Mouse (Mus musculus) neural tube, embryonic 15.5 days (tissue): ENCODE data around the gene Fgd1. TPM values are rescaled to one million over a fixed set of nuclear protein-coding genes. Genes with fewer than 3 reads are reported as not detected.

Experiments
- ATAC-seq: fragments of 200-750 bp; cut with Nextera tagmentation; 2 replicates; pipeline ENCODE4 v1.8.0; 2017; ENCODE audit warnings: mild to moderate bottlenecking, moderate TSS enrichment, moderate library complexity; ENCODE audit not compliant: low FRiP score
- H3K27ac ChIP-seq: fragments of 300-500 bp; sonication (generic); replicated peaks from 2 replicates; pipeline ENCODE4 v1.5.1; 2015; ENCODE audit warnings: mild to moderate bottlenecking, inconsistent platforms
- H3K27me3 ChIP-seq: fragments of 300-500 bp; sonication (generic); replicated peaks from 2 replicates; pipeline ENCODE4 v1.6.1; 2015; ENCODE audit warnings: inconsistent platforms
- H3K36me3 ChIP-seq: fragments of 300-500 bp; sonication (generic); 2 replicates; pipeline ENCODE4 v1.6.1; 2015; ENCODE audit warnings: inconsistent platforms
- H3K4me1 ChIP-seq: fragments of 300-500 bp; sonication (generic); 2 replicates; pipeline ENCODE4 v1.6.1; 2015; ENCODE audit warnings: inconsistent platforms
- H3K4me2 ChIP-seq: fragments of 300-500 bp; sonication (generic); 2 replicates; pipeline ENCODE4 v1.6.1; 2015; ENCODE audit warnings: inconsistent platforms, mild to moderate bottlenecking, moderate library complexity
- H3K4me3 ChIP-seq: fragments of 300-500 bp; sonication (generic); replicated peaks from 2 replicates; pipeline ENCODE4 v1.5.1; 2015; ENCODE audit warnings: mild to moderate bottlenecking, inconsistent platforms
- H3K9ac ChIP-seq: fragments of 300-500 bp; sonication (generic); replicated peaks from 2 replicates; pipeline ENCODE4 v1.6.1; 2015; ENCODE audit warnings: mild to moderate bottlenecking, inconsistent platforms
- H3K9me3 ChIP-seq: fragments of 300-500 bp; sonication (generic); replicated peaks from 2 replicates; pipeline ENCODE4 v1.6.1; 2016; ENCODE audit warnings: inconsistent platforms
- WGBS: fragments of 180-500 bp; shearing (Covaris S2); methylation state at CpG from one replicate; pipeline ENCODE4 v1.1.7; 2015; ENCODE audit warnings: mixed read lengths; 5-methylcytosine and 5-hydroxymethylcytosine counted together
- polyA plus RNA-seq: library from polyadenylated mRNA; unstranded; fragments of >200 nt; fragmentation: Nextera tagmentation; extraction: Ambion mirVana; gene quantifications from 2 replicates; pipeline ENCODE4 v1.2.1, GENCODE M21; 2015

Gene Fgd1
- polyA plus RNA-seq, 1 experiment from 2014 or later = 15.1 TPM

- ATAC-seq = no peak
- no peaks in the 10 kb centered on the region for H3K36me3 ChIP-seq
- no peak overlapping the region for H3K9ac ChIP-seq
- no peaks in the 10 kb centered on the region for H3K9me3 ChIP-seq
- H3K27ac ChIP-seq = no peak overlapping the region
- peaks cover 42% of the 10 kb centered on the region for H3K4me1 ChIP-seq
- H3K4me3 ChIP-seq = no peak overlapping the region
- no peak overlapping the region for H3K4me2 ChIP-seq
- no peaks in the 10 kb centered on the region for H3K27me3 ChIP-seq
- 77% methylated on average over 7 of the region's 7 CpGs for WGBS
These were observed 4.4 kb downstream of the Fgd1 start for GRCm38 (mm10) chrX:151050337-151050736.

DNA sequence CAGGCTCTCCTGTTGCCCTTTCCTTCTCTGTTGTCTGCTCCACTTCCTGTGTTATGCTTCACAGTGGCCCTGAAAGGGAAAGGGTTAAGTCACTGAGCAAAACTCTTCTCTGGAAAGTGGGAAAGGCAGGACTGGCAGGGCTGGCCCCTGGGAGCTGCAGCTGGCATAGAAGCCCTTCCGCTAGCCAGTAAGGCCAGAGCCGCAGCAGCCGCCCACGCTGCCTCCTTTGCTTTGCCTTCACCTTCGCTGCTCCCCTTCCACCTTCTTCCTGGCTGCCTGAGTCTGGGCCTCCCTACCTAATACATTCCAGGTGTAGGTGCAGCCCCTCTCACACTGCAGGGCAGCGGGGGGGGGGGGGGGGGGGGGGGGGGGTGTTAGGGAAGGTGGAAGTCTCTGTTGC, 8.5 kb downstream of the Fgd1 start:
- H3K36me3 ChIP-seq = no peaks in the 10 kb centered on the region
- no peak for ATAC-seq
- H3K9me3 ChIP-seq = no peaks in the 10 kb centered on the region
- no peaks in the 10 kb centered on the region for H3K27me3 ChIP-seq
- no peak overlapping the region for H3K4me3 ChIP-seq
- WGBS = 68% methylated on average over 5 of the region's 6 CpGs
- no peak overlapping the region for H3K4me2 ChIP-seq
- H3K9ac ChIP-seq = no peak overlapping the region
- H3K4me1 ChIP-seq = peaks cover 34% of the 10 kb centered on the region
- no peak overlapping the region for H3K27ac ChIP-seq

DNA sequence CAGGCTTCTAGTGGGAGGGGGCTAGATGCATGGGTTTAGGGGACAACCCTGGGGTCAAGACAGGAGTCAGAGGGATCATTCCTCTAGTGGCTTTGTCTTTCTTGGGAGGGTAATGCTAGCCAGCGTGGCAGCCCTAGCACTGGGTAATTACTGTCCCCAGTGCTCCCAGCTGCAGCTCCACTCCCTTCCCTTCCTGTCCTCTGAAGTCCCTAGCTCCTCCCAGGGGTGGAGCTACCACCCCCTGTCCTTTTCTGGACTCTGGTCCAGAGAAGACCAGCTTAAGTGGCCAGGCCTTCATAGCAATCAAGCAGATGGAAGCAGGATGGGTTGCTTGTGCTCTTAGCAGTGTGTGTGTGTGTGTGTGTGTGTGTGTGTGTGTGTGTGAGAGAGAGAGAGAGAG, 9.6 kb downstream of the Fgd1 start:
- H3K27me3 ChIP-seq = no peaks in the 10 kb centered on the region
- no peaks in the 10 kb centered on the region for H3K9me3 ChIP-seq
- H3K4me2 ChIP-seq = no peak overlapping the region
- H3K4me3 ChIP-seq = no peak overlapping the region
- peaks cover 24% of the 10 kb centered on the region for H3K4me1 ChIP-seq
- no peak for ATAC-seq
- H3K27ac ChIP-seq = no peak overlapping the region
- H3K36me3 ChIP-seq = no peaks in the 10 kb centered on the region
- no peak overlapping the region for H3K9ac ChIP-seq
- WGBS = 18% methylated on average over 1 of the region's 1 CpGs

GRCm38 (mm10) chrX:151059346-151059745, 13.4 kb downstream of the Fgd1 start:
- Histone ChIP-seq H3K4me1 (peaks cover 9% of the 10 kb centered on the region), H3K27me3 (no peaks in the 10 kb centered on the region), H3K36me3 (no peaks in the 10 kb centered on the region), H3K9me3 (no peaks in the 10 kb centered on the region), H3K4me3 (no peak overlapping the region), H3K27ac (no peak overlapping the region), H3K9ac (no peak overlapping the region), H3K4me2 (no peak overlapping the region)
- ATAC-seq = no peak
- 85% methylated on average over 1 of the region's 1 CpGs for WGBS

GRCm38 (mm10) chrX:151061615-151062299, 15.8 kb downstream of the Fgd1 start:
- Histone ChIP-seq H3K27me3 (no peaks in the 10 kb centered on the region), H3K4me3 (no peak overlapping the region), H3K4me2 (no peak overlapping the region), H3K9me3 (no peaks in the 10 kb centered on the region), H3K4me1 (no peaks in the 10 kb centered on the region), H3K27ac (no peak overlapping the region), H3K9ac (no peak overlapping the region), H3K36me3 (no peaks in the 10 kb centered on the region)
- ATAC-seq = no peak
- 66% methylated on average over 3 of the region's 3 CpGs for WGBS

GRCm38 (mm10) chrX:151066071-151066666, 20.2 kb downstream of the Fgd1 start:
- no peak for ATAC-seq

DNA sequence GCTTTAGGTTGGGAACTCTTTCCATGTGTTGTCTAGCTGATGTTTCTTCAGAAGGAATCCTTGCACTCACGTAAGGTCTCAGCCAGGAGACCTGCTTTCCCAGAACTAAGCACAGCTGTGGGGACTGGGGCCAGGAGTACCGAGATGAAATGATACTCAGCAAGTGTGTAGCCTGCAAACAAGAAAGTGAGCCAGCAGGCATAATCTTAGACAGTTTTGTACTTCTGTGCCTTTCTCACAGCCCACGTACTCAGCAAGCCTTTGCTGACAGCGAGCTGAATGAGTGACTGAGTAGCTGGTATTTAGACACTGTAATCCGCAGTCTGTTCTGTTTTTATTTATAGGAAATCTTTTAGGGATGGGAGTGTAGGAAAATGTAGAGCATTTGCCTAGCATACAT, 21.9 kb downstream of the Fgd1 start:
- H3K36me3 ChIP-seq = peaks cover 19% of the 10 kb centered on the region
- no peaks in the 10 kb centered on the region for H3K27me3 ChIP-seq
- no peak overlapping the region for H3K4me3 ChIP-seq
- H3K9me3 ChIP-seq = no peaks in the 10 kb centered on the region
- H3K4me1 ChIP-seq = no peaks in the 10 kb centered on the region
- no peak for ATAC-seq
- H3K27ac ChIP-seq = no peak overlapping the region
- 91% methylated on average over 5 of the region's 5 CpGs for WGBS
- H3K4me2 ChIP-seq = no peak overlapping the region
- H3K9ac ChIP-seq = no peak overlapping the region

More at GRCm38 (mm10) chrX:151066071-151066666, 20.2 kb downstream of the Fgd1 start:
- no peak overlapping the region for H3K27ac ChIP-seq
- H3K36me3 ChIP-seq = peaks cover 13% of the 10 kb centered on the region
- H3K9ac ChIP-seq = no peak overlapping the region
- no peaks in the 10 kb centered on the region for H3K27me3 ChIP-seq
- 85% methylated on average over 7 of the region's 7 CpGs for WGBS
- no peaks in the 10 kb centered on the region for H3K4me1 ChIP-seq
- H3K9me3 ChIP-seq = no peaks in the 10 kb centered on the region
- no peak overlapping the region for H3K4me3 ChIP-seq
- H3K4me2 ChIP-seq = no peak overlapping the region

DNA sequence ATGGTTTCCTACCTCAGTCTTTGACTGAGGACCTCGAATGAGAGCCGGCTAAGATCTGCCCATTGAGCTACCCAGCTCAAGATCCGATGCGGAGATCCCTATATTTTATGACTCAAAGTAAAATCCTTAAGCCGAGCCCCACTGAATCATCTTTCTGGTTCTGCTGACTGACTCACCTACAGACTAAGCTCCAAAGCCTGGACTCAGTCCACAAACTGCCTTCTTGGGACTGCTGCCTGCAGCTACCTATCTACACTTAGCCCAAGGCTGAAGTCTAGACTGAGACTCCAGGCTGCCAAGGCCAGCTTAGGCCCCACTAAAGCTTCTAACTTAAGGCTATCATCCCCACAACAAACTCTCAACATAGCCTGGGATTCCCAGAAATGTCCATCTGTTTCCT, 30.1 kb downstream of the Fgd1 start:
- peaks cover 27% of the 10 kb centered on the region for H3K36me3 ChIP-seq
- H3K4me2 ChIP-seq = no peak overlapping the region
- no peak overlapping the region for H3K4me3 ChIP-seq
- no peaks in the 10 kb centered on the region for H3K4me1 ChIP-seq
- no peak overlapping the region for H3K9ac ChIP-seq
- H3K27me3 ChIP-seq = no peaks in the 10 kb centered on the region
- no peak overlapping the region for H3K27ac ChIP-seq
- WGBS = 98% methylated on average over 5 of the region's 5 CpGs
- ATAC-seq = no peak
- H3K9me3 ChIP-seq = no peaks in the 10 kb centered on the region

- no peaks in the 10 kb centered on the region for H3K27me3 ChIP-seq
- no peak overlapping the region for H3K4me3 ChIP-seq
- no peak overlapping the region for H3K9ac ChIP-seq
- no peaks in the 10 kb centered on the region for H3K9me3 ChIP-seq
- ATAC-seq = no peak
- no peak overlapping the region for H3K27ac ChIP-seq
- 47% methylated on average over 4 of the region's 4 CpGs for WGBS
- H3K4me1 ChIP-seq = no peaks in the 10 kb centered on the region
- no peak overlapping the region for H3K4me2 ChIP-seq
- peaks cover 24% of the 10 kb centered on the region for H3K36me3 ChIP-seq
These were observed 31.1 kb downstream of the Fgd1 start for GRCm38 (mm10) chrX:151076941-151077485.

- Histone ChIP-seq H3K27me3 (no peaks in the 10 kb centered on the region), H3K36me3 (peaks cover 35% of the 10 kb centered on the region), H3K9me3 (no peaks in the 10 kb centered on the region), H3K4me1 (no peaks in the 10 kb centered on the region), H3K27ac (no peak overlapping the region), H3K4me2 (no peak overlapping the region), H3K4me3 (no peak overlapping the region), H3K9ac (no peak overlapping the region)
- WGBS = 79% methylated on average over 2 of the region's 2 CpGs
- ATAC-seq = no peak
These were observed 39.6 kb downstream of the Fgd1 start for GRCm38 (mm10) chrX:151085599-151085998.

DNA sequence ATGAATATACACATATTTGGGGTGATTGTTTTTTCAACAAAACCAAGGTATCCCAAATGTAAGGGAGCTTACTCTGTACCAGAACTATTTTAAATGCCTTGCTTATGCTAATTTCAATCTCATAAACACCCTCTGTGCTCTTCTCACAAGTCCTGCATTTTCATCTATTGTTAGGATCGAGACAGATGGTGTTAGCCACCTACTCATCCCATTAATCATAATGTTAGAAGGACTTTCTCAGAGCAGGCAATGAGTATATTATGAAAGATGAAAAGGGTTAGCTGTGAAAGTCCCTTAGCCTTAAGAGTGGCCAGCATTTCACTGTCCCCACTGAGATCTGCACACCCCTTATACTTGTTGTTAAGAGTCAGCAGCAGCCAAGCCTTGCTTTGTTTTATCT, 41.5 kb downstream of the Fgd1 start:
- Histone ChIP-seq H3K9ac (no peak overlapping the region), H3K4me1 (no peaks in the 10 kb centered on the region), H3K4me3 (no peak overlapping the region), H3K27ac (no peak overlapping the region), H3K27me3 (no peaks in the 10 kb centered on the region), H3K9me3 (no peaks in the 10 kb centered on the region), H3K4me2 (no peak overlapping the region), H3K36me3 (peaks cover 39% of the 10 kb centered on the region)
- no peak for ATAC-seq
- WGBS = 68% methylated on average over 1 of the region's 1 CpGs
